Mouse (Mus musculus): ENCODE results near the gene Olfr446.

DNA sequence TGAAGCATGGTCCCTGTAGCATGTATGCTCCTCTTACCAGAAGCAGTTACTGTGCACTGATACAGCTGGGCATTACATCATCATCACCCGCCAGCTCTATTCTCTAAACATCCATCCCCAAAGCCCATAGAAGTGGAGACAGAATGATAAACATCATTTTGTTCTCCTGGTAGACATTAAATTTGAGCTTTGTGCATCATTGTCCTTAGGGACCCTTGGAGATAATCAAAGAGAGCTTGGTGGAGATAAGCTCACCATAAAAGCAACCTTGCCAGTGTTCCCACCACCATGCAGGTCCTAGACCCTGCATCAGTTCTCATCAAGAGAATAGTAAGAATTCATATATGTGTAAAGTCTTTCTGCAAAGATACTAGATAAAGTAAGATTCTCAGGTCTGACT lies 31.0 kb upstream of the Olfr446 start, which contains the start of gene Olfr448:
- TF ChIP-seq CTCF (IDR thresholded peaks at IDR 0.05; ENCODE audit: low read depth) (no peak), EP300 (optimal IDR thresholded peaks at IDR 0.05) (no peak)

Data from stomach, postnatal 0 days (tissue).